Mouse (Mus musculus): Measurements from ENCODE around the gene Nt5dc3. TPM values are rescaled to one million over a fixed set of nuclear protein-coding genes. Genes with fewer than 3 reads are reported as not detected.
A peak's percentile ranks its signal among the peaks of the same experiment; 100 is the strongest.

Nt5dc3 gene
- polyA plus RNA-seq, 1 experiment from 2014 or later = 4.6 TPM

DNA sequence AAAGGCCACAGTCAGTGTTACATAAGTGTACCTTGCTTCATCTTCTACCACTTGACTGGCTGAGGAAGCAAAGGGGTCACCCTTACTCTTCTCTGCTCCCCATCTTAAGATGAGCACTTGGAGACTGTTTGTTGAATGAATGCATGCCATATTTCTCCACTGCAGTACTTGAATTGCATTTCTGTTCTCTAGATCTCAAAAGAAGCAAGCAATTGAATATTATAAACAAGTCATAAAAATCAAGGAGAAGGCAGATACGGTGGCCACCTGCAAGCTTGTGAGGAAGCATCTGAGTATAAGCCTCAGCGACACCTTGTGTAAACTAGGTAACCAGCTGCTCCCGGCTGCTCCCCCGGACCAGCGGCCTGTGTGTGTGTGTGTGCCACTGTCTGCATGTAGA is 15.1 kb upstream of the Nt5dc3 start, which contains the start of gene Gm49358:
Gene Gm49358, plus strand, starts transcription at position 301 of the 400 bp plus-strand sequence.
- H3K36me3 ChIP-seq = no peaks in the 10 kb centered on the region
- no peak for ATAC-seq (ENCODE audit: low FRiP score, low read depth)
- H3K4me3 ChIP-seq = no peak within 1 kb of the TSS
- H3K4me1 ChIP-seq = no peaks in the 10 kb centered on the region
- no peaks in the 10 kb centered on the region for H3K9me3 ChIP-seq
- no peaks in the 10 kb centered on the region for H3K27me3 ChIP-seq (replicated peaks)
- no peak within 1 kb of the TSS for H3K4me2 ChIP-seq (replicated peaks)
- no peak within 1 kb of the TSS for H3K9ac ChIP-seq
- H3K27ac ChIP-seq = no peak within 1 kb of the TSS
- WGBS = 95% methylated on average over 5 of the region's 5 CpGs

DNA sequence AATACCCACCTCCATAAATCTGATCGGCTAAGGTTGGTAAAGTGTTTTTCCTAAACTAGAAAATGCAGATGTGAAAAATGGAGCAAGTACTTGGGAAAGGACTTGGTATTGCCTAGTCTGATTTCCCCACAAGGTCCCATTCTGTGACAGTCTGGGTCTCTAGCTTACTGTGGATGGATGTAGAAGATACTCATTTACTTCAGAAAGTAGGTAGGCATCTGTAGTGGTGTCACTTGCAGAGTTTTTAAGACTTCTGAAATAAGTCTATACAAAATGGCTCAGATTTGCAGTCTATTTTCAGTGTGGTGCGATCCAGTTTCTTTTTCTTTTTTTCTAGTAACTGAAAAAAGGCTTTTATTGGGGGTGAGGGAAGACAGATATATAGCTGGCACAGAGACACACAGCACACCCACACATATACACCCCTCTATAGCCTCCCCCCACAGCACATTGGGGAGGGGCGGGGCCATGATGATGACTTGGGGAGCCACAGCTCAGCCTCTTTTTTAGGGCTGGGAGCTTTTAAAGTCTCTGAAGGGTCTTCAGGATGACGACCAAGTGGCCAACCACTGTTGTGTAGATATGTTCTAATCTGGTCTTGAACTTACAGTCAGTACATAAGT is 13.3 kb upstream of the Nt5dc3 start:
- Histone ChIP-seq H3K9me3 (no peaks in the 10 kb centered on the region), H3K27ac (no peak overlapping the region), H3K4me3 (no peak overlapping the region), H3K27me3 (replicated peaks) (no peaks in the 10 kb centered on the region), H3K9ac (no peak overlapping the region), H3K4me2 (replicated peaks) (no peak overlapping the region), H3K4me1 (0 out of 2 replicates have a peak, but pooled peaks cover 4% of the 10 kb centered on the region), H3K36me3 (no peaks in the 10 kb centered on the region)
- ATAC-seq (ENCODE audit: low FRiP score, low read depth) = no peak
- 86% methylated on average over 4 of the region's 4 CpGs for WGBS

DNA sequence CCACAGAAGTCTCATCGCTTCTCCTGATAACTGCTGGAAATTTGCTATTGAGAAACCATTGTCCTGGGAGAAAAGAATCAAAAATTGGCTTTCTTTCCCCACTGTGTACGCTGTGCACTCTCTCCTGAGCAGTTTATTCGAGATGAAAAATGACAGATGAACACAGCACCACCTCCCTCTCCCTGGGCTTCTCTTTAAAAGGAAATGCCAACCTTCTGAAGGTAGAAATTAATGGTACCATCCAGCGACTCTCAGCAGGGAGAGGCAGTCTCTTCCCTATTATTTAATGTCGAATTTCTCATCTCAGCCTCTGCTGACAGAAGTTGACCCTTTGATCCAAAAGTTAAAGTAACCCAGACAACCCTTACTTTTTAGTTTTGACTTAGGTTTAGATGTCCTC is 9.6 kb upstream of the Nt5dc3 start:
- 0 out of 2 replicates have a peak, but pooled peaks cover 4% of the 10 kb centered on the region for H3K4me1 ChIP-seq
- no peak overlapping the region for H3K9ac ChIP-seq
- no peaks in the 10 kb centered on the region for H3K36me3 ChIP-seq
- H3K27ac ChIP-seq = no peak overlapping the region
- H3K27me3 ChIP-seq (replicated peaks) = no peaks in the 10 kb centered on the region
- H3K9me3 ChIP-seq = no peaks in the 10 kb centered on the region
- H3K4me2 ChIP-seq (replicated peaks) = no peak overlapping the region
- ATAC-seq (ENCODE audit: low FRiP score, low read depth) = no peak
- WGBS = 61% methylated on average over 5 of the region's 5 CpGs
- H3K4me3 ChIP-seq = no peak overlapping the region

DNA sequence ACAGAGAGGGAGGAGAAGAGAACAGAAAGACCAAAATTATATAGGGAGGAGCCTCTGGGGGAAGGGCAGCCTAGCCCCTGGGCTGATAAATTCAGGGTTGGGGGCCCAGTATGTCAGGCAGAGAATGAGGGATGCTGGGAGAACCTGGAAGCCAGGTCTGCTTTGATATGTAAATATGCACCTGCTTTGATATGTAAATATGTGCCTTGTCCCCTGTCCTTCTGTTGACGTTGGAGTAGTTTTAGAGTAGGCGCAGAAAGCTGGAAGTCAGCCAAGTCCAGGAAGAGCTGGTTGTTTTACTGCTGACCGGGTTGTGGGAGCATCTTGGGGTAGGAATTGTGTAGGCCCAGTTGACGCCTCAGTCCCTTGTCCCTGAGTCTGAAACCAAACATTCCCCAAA is 9.0 kb upstream of the Nt5dc3 start:
- no peaks in the 10 kb centered on the region for H3K36me3 ChIP-seq
- 23% methylated on average over 4 of the region's 4 CpGs for WGBS
- 0 out of 2 replicates have a peak, but pooled peaks cover 4% of the 10 kb centered on the region for H3K4me1 ChIP-seq
- peak; percentile 78 for ATAC-seq (ENCODE audit: low FRiP score, low read depth)
- no peak overlapping the region for H3K27ac ChIP-seq
- H3K9ac ChIP-seq = no peak overlapping the region
- H3K4me2 ChIP-seq (replicated peaks) = no peak overlapping the region
- H3K9me3 ChIP-seq = no peaks in the 10 kb centered on the region
- H3K4me3 ChIP-seq = no peak overlapping the region
- H3K27me3 ChIP-seq (replicated peaks) = no peaks in the 10 kb centered on the region

DNA sequence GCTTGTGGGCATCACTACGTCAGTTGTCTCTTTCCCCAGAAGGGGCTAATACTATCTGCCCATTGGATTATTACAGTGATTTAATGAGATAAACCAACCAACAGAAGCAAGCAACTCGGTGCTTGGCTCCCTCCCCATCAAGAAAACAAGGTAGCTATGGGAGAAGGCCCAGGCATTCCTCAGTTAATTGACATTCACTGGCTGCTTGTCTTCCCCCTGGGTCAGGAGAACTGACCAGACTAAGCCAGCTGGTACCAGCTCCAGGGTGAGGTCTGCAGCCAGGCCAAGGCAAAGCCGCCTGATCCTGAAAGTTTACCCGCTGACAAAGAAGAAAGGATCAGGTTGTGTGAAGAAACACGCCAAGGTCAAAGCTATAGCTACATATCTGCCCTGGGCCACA is 7.1 kb upstream of the Nt5dc3 start:
- no peak overlapping the region for H3K4me3 ChIP-seq
- H3K4me2 ChIP-seq (replicated peaks) = no peak overlapping the region
- 0 out of 2 replicates have a peak, but pooled peaks cover 4% of the 10 kb centered on the region for H3K4me1 ChIP-seq
- 84% methylated on average over 5 of the region's 5 CpGs for WGBS
- H3K27me3 ChIP-seq (replicated peaks) = no peaks in the 10 kb centered on the region
- H3K9ac ChIP-seq = no peak overlapping the region
- no peak overlapping the region for H3K27ac ChIP-seq
- H3K36me3 ChIP-seq = no peaks in the 10 kb centered on the region
- H3K9me3 ChIP-seq = no peaks in the 10 kb centered on the region
- ATAC-seq (ENCODE audit: low FRiP score, low read depth) = no peak

DNA sequence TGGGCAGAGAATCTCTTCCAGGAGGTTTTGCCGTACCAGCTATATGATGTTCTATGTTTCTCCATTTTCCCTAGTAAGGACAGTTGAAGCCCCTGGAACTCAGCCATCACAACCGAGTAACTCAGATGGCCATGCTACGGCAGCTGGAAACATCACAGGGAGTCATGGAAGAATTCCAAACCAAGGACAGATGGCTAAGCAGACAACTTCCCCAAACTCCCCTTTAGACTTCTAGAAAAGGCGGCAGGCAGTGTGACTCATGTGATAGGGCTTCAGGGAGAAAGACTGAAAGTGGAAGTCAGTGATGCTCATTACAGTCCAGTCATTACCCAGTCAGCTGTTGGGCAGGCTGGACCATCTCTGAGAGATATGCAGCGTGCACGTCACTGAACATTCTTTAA is 6.6 kb upstream of the Nt5dc3 start:
- H3K36me3 ChIP-seq = no peaks in the 10 kb centered on the region
- no peaks in the 10 kb centered on the region for H3K27me3 ChIP-seq (replicated peaks)
- ATAC-seq (ENCODE audit: low FRiP score, low read depth) = no peak
- H3K27ac ChIP-seq = no peak overlapping the region
- no peak overlapping the region for H3K4me3 ChIP-seq
- H3K9me3 ChIP-seq = no peaks in the 10 kb centered on the region
- H3K4me2 ChIP-seq (replicated peaks) = no peak overlapping the region
- WGBS = 78% methylated on average over 6 of the region's 6 CpGs
- H3K4me1 ChIP-seq = 0 out of 2 replicates have a peak, but pooled peaks cover 4% of the 10 kb centered on the region
- H3K9ac ChIP-seq = no peak overlapping the region

DNA sequence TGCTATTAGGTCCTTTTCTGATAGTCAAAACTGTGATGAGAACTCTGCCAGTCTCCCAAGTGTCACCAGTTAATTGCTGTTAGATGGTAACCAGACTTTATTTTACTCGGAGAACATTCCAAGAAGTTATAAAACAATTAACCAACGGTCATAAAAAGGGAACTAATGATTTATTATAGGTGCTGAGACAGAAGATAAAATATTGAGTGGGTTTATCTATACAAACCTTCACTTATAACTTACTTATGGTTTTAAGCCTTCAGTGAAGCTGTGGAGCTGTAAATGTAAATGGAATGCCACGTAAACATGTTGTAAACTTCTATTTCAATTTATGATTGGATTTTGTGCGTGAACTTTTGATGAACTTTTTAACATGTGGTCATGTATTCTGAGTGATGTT is 5.4 kb upstream of the Nt5dc3 start:
- H3K36me3 ChIP-seq = no peaks in the 10 kb centered on the region
- no peak overlapping the region for H3K9ac ChIP-seq
- 27% methylated on average over 4 of the region's 4 CpGs for WGBS
- no peak overlapping the region for H3K4me3 ChIP-seq
- ATAC-seq (ENCODE audit: low FRiP score, low read depth) = no peak
- H3K27ac ChIP-seq = no peak overlapping the region
- H3K4me1 ChIP-seq = peaks cover 10% of the 10 kb centered on the region; the same call in 1 of the 2 replicates
- H3K9me3 ChIP-seq = no peaks in the 10 kb centered on the region
- H3K4me2 ChIP-seq (replicated peaks) = no peak overlapping the region
- H3K27me3 ChIP-seq (replicated peaks) = no peaks in the 10 kb centered on the region

DNA sequence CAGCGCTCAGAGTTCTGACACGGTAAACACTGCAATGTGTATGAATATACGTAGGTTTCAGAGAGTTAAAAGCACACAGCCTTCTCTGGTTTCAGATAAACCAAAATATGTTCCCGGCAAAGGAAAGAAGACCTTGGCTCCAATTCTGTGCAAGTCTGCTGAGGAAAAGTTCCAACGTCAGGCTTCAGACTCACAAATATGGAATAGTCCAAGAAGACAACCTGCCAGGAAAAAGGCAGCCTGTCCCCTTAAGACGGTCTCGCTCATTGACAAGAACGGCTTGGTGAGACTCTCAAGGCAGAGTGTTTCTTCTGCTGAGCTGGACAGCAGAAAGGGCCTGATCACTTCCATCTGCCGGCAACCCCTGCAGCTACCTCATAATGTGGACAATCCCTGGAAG is 2.5 kb upstream of the Nt5dc3 start:
- no peaks in the 10 kb centered on the region for H3K36me3 ChIP-seq
- H3K27me3 ChIP-seq (replicated peaks) = peaks cover 10% of the 10 kb centered on the region
- 79% methylated on average over 9 of the region's 9 CpGs for WGBS
- H3K9me3 ChIP-seq = no peaks in the 10 kb centered on the region
- no peak for ATAC-seq (ENCODE audit: low FRiP score, low read depth)
- H3K4me1 ChIP-seq = peaks cover 16% of the 10 kb centered on the region; the same call in 1 of the 2 replicates
- H3K4me3 ChIP-seq = no peak overlapping the region
- no peak overlapping the region for H3K4me2 ChIP-seq (replicated peaks)
- H3K9ac ChIP-seq = no peak overlapping the region
- no peak overlapping the region for H3K27ac ChIP-seq

DNA sequence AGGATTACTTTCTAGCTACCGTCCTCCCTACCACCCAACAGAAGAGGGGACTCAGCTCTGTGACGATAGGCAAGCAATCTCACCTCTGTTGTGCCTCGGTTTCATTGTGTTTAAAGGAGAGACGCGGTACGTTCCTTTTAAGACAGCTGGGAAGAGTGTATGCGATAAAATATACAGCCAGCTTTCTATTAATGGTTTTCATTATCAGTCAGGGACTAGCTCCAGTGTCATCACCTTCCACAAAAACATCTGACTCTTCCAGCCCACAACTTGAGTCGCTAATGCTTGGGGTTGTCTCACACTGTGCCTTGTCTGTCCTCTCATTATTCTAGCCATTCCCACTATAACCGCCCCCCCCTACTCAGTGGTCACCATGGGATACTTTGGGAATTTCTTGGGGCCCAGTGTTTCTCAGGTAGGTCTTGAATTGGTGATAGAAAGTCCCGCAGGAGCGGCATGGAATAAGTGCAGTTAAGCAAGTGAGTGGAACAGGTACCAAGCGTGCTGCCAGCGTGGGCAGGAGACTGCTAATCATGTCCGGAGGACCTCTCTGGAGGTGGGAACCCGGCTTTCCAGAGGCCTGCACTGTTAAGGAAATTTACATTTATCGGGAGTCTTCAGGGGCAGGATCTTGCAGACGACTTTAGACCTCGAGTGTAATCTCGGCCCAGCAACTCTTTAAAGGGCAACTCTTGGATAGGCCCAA is 1.0 kb upstream of the Nt5dc3 start:
- WGBS = 40% methylated on average over 19 of the region's 19 CpGs
- Histone ChIP-seq H3K9me3 (no peaks in the 10 kb centered on the region), H3K36me3 (no peaks in the 10 kb centered on the region), H3K27ac (no peak overlapping the region), H3K4me3 (peak overlapping the region; percentile 63), H3K4me1 (peaks cover 16% of the 10 kb centered on the region; the same call in 1 of the 2 replicates), H3K9ac (peak overlapping the region; percentile 67), H3K4me2 (replicated peaks) (peak overlapping the region; percentile 97), H3K27me3 (replicated peaks) (peaks cover 10% of the 10 kb centered on the region)
- ATAC-seq (ENCODE audit: low FRiP score, low read depth) = no peak; the same call in 1 of the 2 replicates

DNA sequence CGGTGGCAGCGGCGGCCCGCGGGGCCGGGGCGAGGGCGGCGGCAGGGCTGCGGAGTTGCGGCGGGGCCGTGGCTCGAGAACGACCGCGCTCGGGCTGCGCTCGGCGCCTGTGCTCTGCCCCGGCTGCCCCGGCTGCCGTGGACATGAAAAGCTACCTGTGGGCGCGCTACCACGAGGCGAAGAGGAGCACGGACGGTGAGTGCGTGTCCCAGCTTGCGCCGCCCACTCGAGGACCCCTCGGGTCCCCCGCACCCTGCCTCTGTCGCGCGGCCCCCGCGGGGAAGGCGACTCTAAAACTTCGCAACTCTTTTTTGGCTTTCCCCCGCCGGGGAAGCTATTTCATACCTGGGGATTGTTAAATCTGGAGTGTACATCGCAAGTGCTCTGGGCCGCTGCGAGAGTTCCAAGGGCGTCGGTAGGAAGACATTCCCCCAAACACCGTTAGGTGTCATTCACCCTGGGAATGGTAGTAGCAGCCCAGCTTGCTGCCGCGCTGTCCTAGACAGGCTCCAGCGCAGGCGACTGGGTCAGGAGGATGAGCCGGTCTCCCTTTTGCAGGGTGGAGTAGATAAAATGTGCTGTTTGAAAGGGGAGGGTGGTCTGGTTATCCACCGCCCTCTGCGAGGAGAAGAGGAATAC is 431 bp downstream of the Nt5dc3 start:
- no peak overlapping the region for H3K27ac ChIP-seq

DNA sequence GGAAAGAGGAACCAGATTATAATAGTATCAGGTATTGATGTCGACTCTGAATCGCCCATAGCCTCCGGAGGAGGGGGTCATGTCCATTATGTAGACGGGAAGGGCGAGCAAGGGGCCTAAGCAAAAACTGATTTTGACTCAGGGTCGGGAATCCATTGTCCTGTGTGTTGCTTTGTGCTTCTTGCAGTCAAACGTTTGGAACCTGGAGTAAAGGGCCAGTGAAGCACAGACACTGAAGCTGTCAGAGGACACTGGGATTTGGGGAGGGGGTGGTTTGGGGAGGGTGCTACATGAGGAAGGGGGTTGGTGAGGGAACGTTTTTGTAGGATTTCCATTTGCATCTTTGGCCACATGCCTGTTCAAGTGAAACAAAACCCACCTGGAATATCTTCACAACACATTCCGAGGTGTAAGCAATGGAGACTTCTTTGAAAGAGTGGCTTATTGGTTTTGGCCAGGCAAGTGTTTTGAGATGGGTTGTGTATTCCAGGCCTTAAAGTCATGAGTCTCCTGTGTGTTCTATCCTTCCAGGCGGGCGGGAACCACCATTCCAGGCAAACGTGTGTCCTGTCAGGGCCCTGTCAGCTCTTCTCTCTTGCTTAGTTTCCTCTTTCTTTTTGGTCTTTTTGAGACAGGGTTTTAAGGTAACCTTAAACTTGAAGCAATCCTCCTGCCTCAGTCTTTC is 1.2 kb downstream of the Nt5dc3 start:
- 22% methylated on average over 12 of the region's 12 CpGs for WGBS
- no peak overlapping the region for H3K27ac ChIP-seq
- peaks cover 16% of the 10 kb centered on the region; the same call in 1 of the 2 replicates for H3K4me1 ChIP-seq
- no peak for ATAC-seq (ENCODE audit: low FRiP score, low read depth)
- peak overlapping the region; percentile 97 for H3K4me2 ChIP-seq (replicated peaks)
- peak overlapping the region; percentile 63 for H3K4me3 ChIP-seq
- peaks cover 10% of the 10 kb centered on the region for H3K27me3 ChIP-seq (replicated peaks)
- H3K9ac ChIP-seq = peak overlapping the region; percentile 67; the same call in 1 of the 2 replicates
- H3K9me3 ChIP-seq = no peaks in the 10 kb centered on the region
- no peaks in the 10 kb centered on the region for H3K36me3 ChIP-seq

More for the DNA sequence above, 431 bp downstream of the Nt5dc3 start:
- Histone ChIP-seq H3K4me2 (replicated peaks) (peak overlapping the region; percentile 97), H3K9ac (peak overlapping the region; percentile 67), H3K4me3 (peak overlapping the region; percentile 63), H3K9me3 (no peaks in the 10 kb centered on the region), H3K27me3 (replicated peaks) (peaks cover 10% of the 10 kb centered on the region), H3K4me1 (peaks cover 16% of the 10 kb centered on the region; the same call in 1 of the 2 replicates), H3K36me3 (no peaks in the 10 kb centered on the region)
- WGBS = under 1% methylated on average over 58 of the region's 58 CpGs
- peak; percentile 58 for ATAC-seq (ENCODE audit: low FRiP score, low read depth)

DNA sequence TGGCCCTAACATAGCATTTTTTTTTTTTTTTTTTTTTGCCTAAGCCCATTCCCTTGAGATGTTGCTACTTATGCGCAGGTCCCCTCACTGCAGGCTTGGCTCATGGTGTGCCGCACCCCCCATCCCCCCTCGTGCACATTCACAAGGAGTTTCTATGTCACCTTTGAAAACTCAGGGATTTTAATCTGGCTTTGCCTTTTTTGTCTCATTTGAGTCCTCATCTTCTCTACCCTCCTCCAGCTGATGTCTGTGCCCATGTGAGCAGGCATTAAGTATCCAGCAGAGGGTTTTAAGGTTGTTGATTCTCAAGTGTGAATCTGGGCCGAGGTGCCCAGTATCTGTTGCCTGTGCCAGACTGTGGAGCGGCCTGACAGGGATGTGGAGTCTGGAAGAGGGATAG is 2.8 kb downstream of the Nt5dc3 start:
- Histone ChIP-seq H3K36me3 (no peaks in the 10 kb centered on the region), H3K4me1 (peaks cover 16% of the 10 kb centered on the region; the same call in 1 of the 2 replicates), H3K27me3 (replicated peaks) (peaks cover 10% of the 10 kb centered on the region), H3K4me3 (no peak overlapping the region), H3K27ac (no peak overlapping the region), H3K9ac (no peak overlapping the region), H3K4me2 (replicated peaks) (no peak overlapping the region), H3K9me3 (no peaks in the 10 kb centered on the region)
- WGBS = 43% methylated on average over 5 of the region's 5 CpGs
- ATAC-seq (ENCODE audit: low FRiP score, low read depth) = no peak

Measured in neural tube, embryonic 12.5 days (tissue).